Mouse (Mus musculus) stomach, embryonic 16.5 days (tissue): ENCODE data around the gene Vmn1r159. TPM values are rescaled to one million over a fixed set of nuclear protein-coding genes. Genes with fewer than 3 reads are reported as not detected.
"Not testable (repeated sequence)": the region's sequence is repeated elsewhere in the genome, so short reads cannot be mapped to it uniquely, and the experiment has no call there.

Experiments
- ATAC-seq: fragments of 200-750 bp; cut with Nextera tagmentation; 2 replicates; pipeline ENCODE4 v1.8.0; 2017; ENCODE audit warnings: moderate number of reproducible peaks, moderate TSS enrichment; ENCODE audit not compliant: insufficient read depth, low FRiP score
- H3K27ac ChIP-seq: fragments of 300-500 bp; sonication (generic); 2 replicates; pipeline ENCODE4 v1.5.1; 2014; ENCODE audit warnings: low read length
- H3K27me3 ChIP-seq: fragments of 300-500 bp; sonication (generic); 2 replicates; pipeline ENCODE4 v1.6.1; 2014; ENCODE audit warnings: low read length, control low read depth, mixed read lengths; ENCODE audit not compliant: control insufficient read depth, insufficient read depth
- H3K36me3 ChIP-seq: fragments of 300-500 bp; sonication (generic); 2 replicates; pipeline ENCODE4 v1.6.1; 2014; ENCODE audit warnings: low read length; ENCODE audit not compliant: control insufficient read depth, insufficient read depth
- H3K4me1 ChIP-seq: fragments of 300-500 bp; sonication (generic); 2 replicates; pipeline ENCODE4 v1.6.1; 2014; ENCODE audit warnings: low read length, control low read depth, mixed read lengths; ENCODE audit not compliant: control insufficient read depth, insufficient read depth
- H3K4me2 ChIP-seq: fragments of 300-500 bp; sonication (generic); 2 replicates; pipeline ENCODE4 v1.6.1; 2014; ENCODE audit warnings: low read depth, low read length, mixed read lengths
- H3K4me3 ChIP-seq: fragments of 300-500 bp; sonication (generic); replicated peaks from 2 replicates; pipeline ENCODE4 v1.5.1; 2014; ENCODE audit warnings: mild to moderate bottlenecking, low read length
- H3K9ac ChIP-seq: fragments of 300-500 bp; sonication (generic); 2 replicates; pipeline ENCODE4 v1.6.1; 2014; ENCODE audit warnings: low read length
- H3K9me3 ChIP-seq: fragments of 300-500 bp; sonication (generic); replicated peaks from 2 replicates; pipeline ENCODE4 v1.6.1; 2016; ENCODE audit warnings: low read length, control low read depth; ENCODE audit not compliant: control insufficient read depth
- WGBS: fragments of 180-500 bp; shearing (Covaris S2); extraction: QIAGEN DNeasy Blood & Tissue Kit; methylation state at CpG from one replicate; pipeline ENCODE4 v1.1.7; 2014; 5-methylcytosine and 5-hydroxymethylcytosine counted together
- polyA plus RNA-seq: library from polyadenylated mRNA; unstranded; fragments of >200 nt; fragmentation: Nextera tagmentation; extraction: Ambion mirVana; gene quantifications from 2 replicates; pipeline ENCODE4 v1.2.1, GENCODE M21; 2015

The Vmn1r159 gene
- not detected in 2 replicates for polyA plus RNA-seq

GRCm38 (mm10) chr7:22843505-22843904 is at the start of gene Vmn1r159:
Gene Vmn1r159 (minus strand): TSS chr7:22843605.
- not testable (repeated sequence) for H3K27ac ChIP-seq, H3K27me3 ChIP-seq, H3K4me3 ChIP-seq, H3K4me1 ChIP-seq, H3K4me2 ChIP-seq, ATAC-seq, H3K36me3 ChIP-seq, H3K9me3 ChIP-seq, H3K9ac ChIP-seq
- 58% methylated on average over 2 of the region's 3 CpGs for WGBS

GRCm38 (mm10) chr7:22870924-22871323 is 27.5 kb upstream of the Vmn1r159 start, which contains the start of gene Vmn1r160:
Gene Vmn1r160 (plus strand): TSS chr7:22871224.
- H3K4me3 ChIP-seq, H3K9ac ChIP-seq, H3K9me3 ChIP-seq, H3K4me2 ChIP-seq, H3K27me3 ChIP-seq, H3K4me1 ChIP-seq, H3K27ac ChIP-seq, ATAC-seq, H3K36me3 ChIP-seq: not testable (repeated sequence)
- 33% methylated on average over 1 of the region's 3 CpGs for WGBS

Other genes starting within 250 kb of the Vmn1r159 start
- gene Vmn1r155, start 185.6 kb downstream of the Vmn1r159 start, polyA plus RNA-seq = not detected in 2 replicates
- gene Gm8693, start 151.3 kb downstream of the Vmn1r159 start, polyA plus RNA-seq = not detected in 2 replicates
- not detected in 2 replicates for gene Gm4567, start 123.9 kb downstream of the Vmn1r159 start, polyA plus RNA-seq
- gene Vmn1r157, start 81.9 kb downstream of the Vmn1r159 start, polyA plus RNA-seq = not detected in 2 replicates
- gene Vmn1r158, start 52.8 kb downstream of the Vmn1r159 start, polyA plus RNA-seq = not detected in 2 replicates
- not detected in 2 replicates for gene Vmn1r160, start 27.6 kb upstream of the Vmn1r159 start, polyA plus RNA-seq
- not detected in 2 replicates for gene Gm4214, start 141.1 kb upstream of the Vmn1r159 start, polyA plus RNA-seq
- not detected in 2 replicates for gene Gm4216, start 176.3 kb upstream of the Vmn1r159 start, polyA plus RNA-seq
- gene Vmn1r163, start 211.9 kb upstream of the Vmn1r159 start, polyA plus RNA-seq = not detected in 2 replicates
- gene Gm8720, start 223.9 kb upstream of the Vmn1r159 start, polyA plus RNA-seq = not detected in 2 replicates